Mouse (Mus musculus) liver, embryonic 11.5 days (tissue): ENCODE results near the gene Col27a1. TPM values are rescaled to one million over a fixed set of nuclear protein-coding genes. Genes with fewer than 3 reads are reported as not detected.

Experiments used
- ATAC-seq: fragments of 200-750 bp; cut with Nextera tagmentation; replicated peaks from 2 replicates; pipeline ENCODE4 v1.8.0; 2017; ENCODE audit warnings: moderate number of reproducible peaks, mild to moderate bottlenecking, moderate TSS enrichment, moderate library complexity; ENCODE audit not compliant: low FRiP score
- DNase-seq: peaks from one replicate; pipeline ENCODE4 v3.0.0-alpha.2; 2017; ENCODE audit warnings: low spot score
- H3K27ac ChIP-seq: fragments of 300-500 bp; sonication (generic); 2 replicates; pipeline ENCODE4 v1.5.1; 2014; ENCODE audit warnings: mild to moderate bottlenecking, low read depth, low read length, control low read depth
- H3K27me3 ChIP-seq: fragments of 300-500 bp; sonication (generic); replicated peaks from 2 replicates; pipeline ENCODE4 v1.6.1; 2014; ENCODE audit warnings: low read length, mixed read lengths; ENCODE audit not compliant: control insufficient read depth, insufficient read depth
- H3K36me3 ChIP-seq: fragments of 300-500 bp; sonication (generic); 2 replicates; pipeline ENCODE4 v1.6.1; 2014; ENCODE audit warnings: mild to moderate bottlenecking, low read length, moderate library complexity, mixed read lengths; ENCODE audit not compliant: control insufficient read depth, insufficient read depth
- H3K4me1 ChIP-seq: fragments of 300-500 bp; sonication (generic); replicated peaks from 2 replicates; pipeline ENCODE4 v1.6.1; 2014; ENCODE audit warnings: low read length, mixed read lengths; ENCODE audit not compliant: control insufficient read depth, insufficient read depth
- H3K4me2 ChIP-seq: fragments of 300-500 bp; sonication (generic); 2 replicates; pipeline ENCODE4 v1.6.1; 2014; ENCODE audit warnings: mild to moderate bottlenecking, control low read depth, moderate library complexity
- H3K4me3 ChIP-seq: fragments of 300-500 bp; sonication (generic); 2 replicates; pipeline ENCODE4 v1.5.1; 2014; ENCODE audit warnings: low read depth, low read length, control low read depth
- H3K9ac ChIP-seq: fragments of 300-500 bp; sonication (generic); 2 replicates; pipeline ENCODE4 v1.6.1; 2014; ENCODE audit warnings: low read depth, low read length, control low read depth
- H3K9me3 ChIP-seq: fragments of 300-500 bp; sonication (generic); 2 replicates; pipeline ENCODE4 v1.6.1; 2016; ENCODE audit warnings: low read length, inconsistent platforms, mixed read lengths; ENCODE audit not compliant: control insufficient read depth
- WGBS: fragments of 180-500 bp; shearing (Covaris S2); extraction: QIAGEN DNeasy Blood & Tissue Kit; methylation state at CpG from one replicate; pipeline ENCODE4 v1.1.7; 2014; 5-methylcytosine and 5-hydroxymethylcytosine counted together
- microRNA counts: library from miRNA; unstranded; fragments of <30 nt; microRNA quantifications from one replicate; lab custom pipeline; 2015
- microRNA-seq: library from miRNA; unstranded; fragments of <30 nt; microRNA quantifications from one replicate; pipeline ENCODE4, GENCODE M21; 2017; ENCODE audit warnings: borderline number of aligned reads
- polyA plus RNA-seq: library from polyadenylated mRNA; unstranded; fragments of >200 nt; fragmentation: Nextera tagmentation; extraction: Ambion mirVana; gene quantifications from 2 replicates; pipeline ENCODE4 v1.2.1, GENCODE M21; 2014

The Col27a1 gene
- polyA plus RNA-seq, 1 experiment from 2014 or later: 6.4 TPM

DNA sequence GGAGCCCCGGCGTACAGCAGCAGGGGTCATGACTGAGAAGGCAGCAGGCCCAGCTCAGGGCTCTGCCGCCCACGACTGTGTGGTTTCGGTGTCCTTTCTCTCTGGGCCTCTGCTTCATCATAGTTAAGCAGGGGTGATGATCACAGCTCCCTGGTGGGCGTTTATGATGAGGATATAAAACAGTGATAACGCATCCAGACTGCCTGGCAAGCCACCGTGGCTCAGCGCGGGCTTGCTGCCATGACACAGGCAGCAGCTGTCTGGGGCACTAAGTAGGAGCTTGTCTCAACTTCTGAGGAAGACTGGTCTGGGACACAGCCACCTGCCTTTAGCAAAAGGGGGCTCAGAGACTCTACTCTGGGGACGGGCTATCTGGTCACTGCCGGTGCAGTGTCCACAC lies 169.7 kb downstream of the Col27a1 start:
- DNase-seq (no peak), ATAC-seq (peak; percentile 19; the same call in 1 of the 2 replicates)
- Histone ChIP-seq H3K4me2 (no peak overlapping the region), H3K4me3 (no peak overlapping the region), H3K27me3 (no peaks in the 10 kb centered on the region), H3K9ac (peak overlapping the region; percentile 36; the same call in 1 of the 2 replicates), H3K9me3 (no peaks in the 10 kb centered on the region), H3K36me3 (peaks cover 16% of the 10 kb centered on the region), H3K4me1 (peaks cover 17% of the 10 kb centered on the region), H3K27ac (peak overlapping the region; percentile 82)
- WGBS: 81% methylated on average over 12 of the region's 12 CpGs

DNA sequence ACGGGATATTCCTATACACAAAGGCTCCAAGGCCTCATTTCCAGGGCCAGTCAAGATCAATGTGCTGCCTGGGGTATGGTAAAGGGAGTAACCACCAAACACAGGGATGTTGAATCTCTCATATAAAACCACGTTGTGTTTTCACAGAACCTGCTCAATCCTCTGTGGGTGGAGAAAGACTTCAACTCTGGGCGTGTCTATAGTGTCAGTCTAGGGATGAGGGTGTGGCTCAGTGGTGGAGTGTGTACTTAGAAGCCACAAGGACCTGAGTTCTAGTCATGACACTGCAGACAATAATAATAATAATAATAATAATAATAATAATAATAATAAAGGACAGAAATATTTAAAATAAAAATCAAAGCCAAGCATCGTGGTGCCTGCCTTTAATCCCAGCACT lies 170.5 kb downstream of the Col27a1 start:
- Histone ChIP-seq H3K4me3 (no peak overlapping the region), H3K4me2 (no peak overlapping the region), H3K9me3 (no peaks in the 10 kb centered on the region), H3K27ac (no peak overlapping the region), H3K27me3 (no peaks in the 10 kb centered on the region), H3K4me1 (peaks cover 17% of the 10 kb centered on the region), H3K36me3 (peaks cover 13% of the 10 kb centered on the region), H3K9ac (no peak overlapping the region)
- 79% methylated on average over 4 of the region's 4 CpGs for WGBS
- no peak for DNase-seq
- peak; percentile 37; the same call in 1 of the 2 replicates for ATAC-seq

MicroRNAs within 50 kb of the gene (microRNA counts, 519-probe panel; counts per million panel counts)
- not detected for microRNA mmu-miR-455 (lab: Ali Mortazavi, UCI)

Small RNAs within 50 kb of the gene (microRNA-seq; reads per million reads assigned to microRNA genes)
- gene Mir455: 1,302 reads per million, percentile 76 among the genes with 10 or more reads in this experiment

Other genes with a start within 250 kb of the Col27a1 start
- 9.8 and 12.9 TPM in 2 replicates for gene Zfp618, start 248.4 kb upstream of the Col27a1 start, polyA plus RNA-seq
- 736 and 748 TPM in 2 replicates for gene Ambp, start 59.2 kb upstream of the Col27a1 start, polyA plus RNA-seq
- 7.9 and 9.0 TPM in 2 replicates for gene Kif12, start 41.9 kb upstream of the Col27a1 start, polyA plus RNA-seq
- gene Orm1, start 130.6 kb downstream of the Col27a1 start, polyA plus RNA-seq: not detected in 2 replicates
- gene Orm3, start 142.2 kb downstream of the Col27a1 start, polyA plus RNA-seq: not detected in 2 replicates
- gene Orm2, start 148.4 kb downstream of the Col27a1 start, polyA plus RNA-seq: not detected in 2 replicates
- 8.8 and 8.9 TPM in 2 replicates for gene Akna, start 189.3 kb downstream of the Col27a1 start, polyA plus RNA-seq